In genomic region chr1:121180273-121181030, GRCm38 (mm10) we compare ENCODE assay signal across 8 mouse cellular contexts.
DNase-seq lines count a peak whose midpoint lies in the region; ATAC-seq and TF ChIP-seq lines count a peak whose summit lies in the region.
"Had no signal": no experiment of that assay in that cellular context is flagged by ENCODE, and none has a peak within 500 bp of the region (broad histone marks: within the 10 kb centered on the region; RNA-seq: fewer than 3 reads in every experiment).

No protein-coding gene starts in this region.

- H3K4me2 ChIP-seq in intestine, embryonic 14.5 days (ENCODE audit: low read length) = no peak overlapping the region
- H3K4me2 ChIP-seq in midbrain, embryonic 11.5 days = peak overlapping the region; percentile 24; the same call in 1 of the 2 replicates
- H3K4me2 ChIP-seq: lung, embryonic 15.5 days had no signal

- intact Hi-C loops in left cerebral cortex, adult 2 months (cut with DNase I) = loop anchor here (1.0 to 10.0 kb wide), 3 partner anchors 214 to 594 kb away; no protein-coding TSS in a partner anchor

- H3K4me1 ChIP-seq in intestine, embryonic 14.5 days (replicated peaks; ENCODE audit: control insufficient read depth, insufficient read depth, low read length) = no peaks in the 10 kb centered on the region
- peaks cover 12% of the 10 kb centered on the region for H3K4me1 ChIP-seq in midbrain, embryonic 11.5 days (ENCODE audit: control insufficient read depth, insufficient read depth, low read length)

- no peak overlapping the region for H3K4me3 ChIP-seq in intestine, embryonic 14.5 days (ENCODE audit: low read depth, low read length)
- H3K4me3 ChIP-seq in left cerebral cortex, adult 2 months = no peak overlapping the region
- no peak overlapping the region for H3K4me3 ChIP-seq in midbrain, embryonic 11.5 days (ENCODE audit: low read depth, low read length)
- H3K4me3 ChIP-seq: lung, embryonic 15.5 days had no signal

- H3K9ac ChIP-seq in intestine, embryonic 14.5 days (ENCODE audit: low read length) = no peak overlapping the region
- no peak overlapping the region for H3K9ac ChIP-seq in midbrain, embryonic 11.5 days (ENCODE audit: low read length)
- H3K9ac ChIP-seq: lung, embryonic 15.5 days had no signal

- peak; percentile 71 for TF ChIP-seq CTCF in left cerebral cortex, adult 2 months (IDR thresholded peaks at IDR 0.05)

- WGBS in intestine, embryonic 14.5 days = 17% methylated on average over 20 of the region's 20 CpGs
- 22% methylated on average over 20 of the region's 20 CpGs for WGBS in midbrain, embryonic 11.5 days

- H3K27ac ChIP-seq in intestine, embryonic 14.5 days (ENCODE audit: low read depth) = no peak overlapping the region
- H3K27ac ChIP-seq in left cerebral cortex, adult 2 months = no peak overlapping the region
- H3K27ac ChIP-seq in midbrain, embryonic 11.5 days (ENCODE audit: low read depth, low read length) = no peak overlapping the region
- H3K27ac ChIP-seq: lung, embryonic 15.5 days had no signal

- peaks cover 66% of the 10 kb centered on the region for H3K27me3 ChIP-seq in intestine, embryonic 14.5 days (replicated peaks; ENCODE audit: control insufficient read depth, insufficient read depth, low read length)
- H3K27me3 ChIP-seq in midbrain, embryonic 11.5 days (ENCODE audit: control insufficient read depth, insufficient read depth, low read length) = peaks cover 36% of the 10 kb centered on the region

- no peaks in the 10 kb centered on the region for H3K36me3 ChIP-seq in intestine, embryonic 14.5 days (ENCODE audit: control insufficient read depth, insufficient read depth, low read length)
- no peaks in the 10 kb centered on the region for H3K36me3 ChIP-seq in midbrain, embryonic 11.5 days (ENCODE audit: control insufficient read depth, insufficient read depth, low read length)
- H3K36me3 ChIP-seq: lung, embryonic 15.5 days had no signal

- ATAC-seq in intestine, embryonic 14.5 days (replicated peaks; ENCODE audit: low FRiP score, low TSS enrichment, low read depth) = peak; percentile 47; the same call in 1 of the 2 replicates
- peak; percentile 49; the same call in 1 of the 2 replicates for ATAC-seq in midbrain, embryonic 11.5 days (ENCODE audit: low FRiP score)

- peak; percentile 70 to 91 for DNase-seq in adrenal gland, adult (ENCODE audit: inconsistent age in 2 of 2, low spot score in 1 of 2)
- peak; percentile 94 for DNase-seq in cerebellum, postnatal 10 days
- peak; percentile 61 to 75 for DNase-seq in frontal cortex, postnatal 14 days (ENCODE audit: low spot score in 2 of 2)
- DNase-seq in intestine, embryonic 14.5 days (ENCODE audit: low spot score) = peak; percentile 77
- DNase-seq in left cerebral cortex, adult 2 months (ENCODE audit: extremely low spot score in 1 of 2, low spot score in 2 of 2) = peak; percentile 81 to 82
- DNase-seq in midbrain, embryonic 11.5 days (ENCODE audit: low spot score, missing footprints) = peak; percentile 98
- DNase-seq in skeletal muscle tissue, adult 2 months (ENCODE audit: low read depth, low spot score) = peak; percentile 62

- H3K9me3 ChIP-seq in intestine, embryonic 14.5 days (ENCODE audit: control insufficient read depth, low read length) = no peaks in the 10 kb centered on the region
- H3K9me3 ChIP-seq in midbrain, embryonic 11.5 days (ENCODE audit: control insufficient read depth, low read length) = no peaks in the 10 kb centered on the region
- H3K9me3 ChIP-seq: lung, embryonic 15.5 days had no signal
